Mouse (Mus musculus) adrenal gland, adult 8-10 months (tissue): Measurements from ENCODE around the gene Gm5269. TPM values are rescaled to one million over a fixed set of nuclear protein-coding genes. Genes with fewer than 3 reads are reported as not detected.

Experiments used
- DNase-seq: peaks from one replicate; pipeline ENCODE4 v3.0.0; 2022
- total RNA-seq, 4 experiments: library from RNA; stranded (reverse); gene quantifications; 2 replicates each; pipeline ENCODE4 v1.2.4; 2022

The Gm5269 gene
- total RNA-seq, 4 experiments from 2014 or later = not detected

GRCm38 (mm10) chr1:45877463-45877862 is 12.6 kb downstream of the Gm5269 start:
- DNase-seq = no peak

- no peak for DNase-seq
Observed at GRCm38 (mm10) chr1:45876450-45877198, 13.4 kb downstream of the Gm5269 start.

- no peak for DNase-seq
Observed at GRCm38 (mm10) chr1:45875640-45876039, 14.4 kb downstream of the Gm5269 start.

GRCm38 (mm10) chr1:45873250-45873649 is 16.8 kb downstream of the Gm5269 start:
- no peak for DNase-seq

- DNase-seq = no peak
Observed at GRCm38 (mm10) chr1:45868479-45869137, 21.5 kb downstream of the Gm5269 start.

DNA sequence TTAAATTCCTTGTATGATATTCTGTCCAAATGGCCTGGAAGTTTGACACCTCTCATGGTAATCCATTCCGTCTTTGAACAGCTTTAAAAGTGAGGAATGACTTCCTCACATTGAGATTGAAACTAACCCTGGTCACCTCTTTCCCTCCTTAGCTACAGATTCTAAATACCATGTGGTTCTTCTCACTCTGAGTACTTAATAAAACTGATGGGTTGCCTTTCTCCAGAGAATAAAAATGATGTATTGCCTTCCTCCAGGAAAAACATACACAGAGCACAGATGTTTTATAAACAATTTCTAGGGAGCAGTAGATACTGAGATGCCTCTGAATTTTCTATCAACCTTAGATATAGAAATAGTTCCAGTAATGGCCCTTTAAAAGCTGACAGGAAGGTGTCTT is 22.0 kb downstream of the Gm5269 start:
- DNase-seq = no peak

DNA sequence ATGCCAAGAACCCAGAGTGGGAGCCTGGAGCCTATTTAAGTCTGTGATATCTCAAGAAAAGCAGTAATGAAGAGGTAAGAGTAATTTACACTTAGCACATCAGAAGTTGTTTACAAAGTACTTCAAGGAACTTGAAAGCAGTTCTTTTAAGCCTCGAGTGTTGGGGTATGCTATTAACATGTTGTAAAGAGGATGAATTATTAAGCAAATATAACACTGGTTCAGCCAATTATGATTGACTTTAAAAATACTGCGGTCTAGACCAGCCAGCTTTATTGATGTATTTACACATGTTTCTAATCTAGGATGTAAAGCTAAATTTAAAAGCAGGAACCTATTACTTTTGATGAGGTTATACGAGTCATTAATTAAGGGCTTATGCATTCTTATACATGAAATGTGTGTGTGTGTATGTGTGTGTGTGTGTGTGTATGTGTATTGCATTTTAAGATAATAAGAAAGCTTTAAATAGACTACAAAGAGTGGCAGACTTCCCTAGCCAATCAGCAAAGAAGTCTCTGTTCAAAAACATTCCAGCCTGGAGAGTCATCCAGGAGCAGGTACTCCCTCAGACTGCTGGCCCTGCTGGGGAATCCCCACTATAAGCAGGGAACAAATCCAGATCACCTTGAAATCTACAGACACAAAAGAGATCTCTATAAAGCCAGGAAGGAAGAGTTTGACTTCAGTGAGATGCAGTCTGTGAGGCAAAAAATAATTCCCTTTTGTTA is 23.6 kb downstream of the Gm5269 start:
- DNase-seq = no peak

DNA sequence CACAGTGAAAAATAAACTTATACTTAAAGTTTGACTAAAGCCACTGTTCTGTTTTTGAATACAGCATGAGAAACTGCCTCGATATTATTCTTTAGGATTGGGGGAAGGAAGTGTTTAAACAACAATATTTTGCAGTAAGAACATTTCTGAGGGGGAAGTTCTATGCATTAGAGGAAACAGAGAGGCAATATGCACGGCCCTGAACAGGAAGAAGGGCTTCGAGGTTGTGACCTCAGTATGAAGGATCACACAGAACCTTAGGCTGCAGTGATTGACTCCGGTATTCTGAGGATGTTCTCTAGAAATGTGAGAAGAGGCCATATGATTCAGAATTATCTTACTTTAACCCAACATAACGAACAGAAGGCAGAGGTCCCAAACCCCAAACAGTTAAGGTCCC is 24.3 kb downstream of the Gm5269 start:
- DNase-seq = no peak

- no peak for DNase-seq
Observed at GRCm38 (mm10) chr1:45865316-45865715, 24.8 kb downstream of the Gm5269 start.

- no peak for DNase-seq
Observed at GRCm38 (mm10) chr1:45864564-45865014, 25.5 kb downstream of the Gm5269 start.

- no peak for DNase-seq
Observed at GRCm38 (mm10) chr1:45863641-45864040, 26.4 kb downstream of the Gm5269 start.

GRCm38 (mm10) chr1:45861162-45861561 is 28.9 kb downstream of the Gm5269 start:
- DNase-seq = no peak

DNA sequence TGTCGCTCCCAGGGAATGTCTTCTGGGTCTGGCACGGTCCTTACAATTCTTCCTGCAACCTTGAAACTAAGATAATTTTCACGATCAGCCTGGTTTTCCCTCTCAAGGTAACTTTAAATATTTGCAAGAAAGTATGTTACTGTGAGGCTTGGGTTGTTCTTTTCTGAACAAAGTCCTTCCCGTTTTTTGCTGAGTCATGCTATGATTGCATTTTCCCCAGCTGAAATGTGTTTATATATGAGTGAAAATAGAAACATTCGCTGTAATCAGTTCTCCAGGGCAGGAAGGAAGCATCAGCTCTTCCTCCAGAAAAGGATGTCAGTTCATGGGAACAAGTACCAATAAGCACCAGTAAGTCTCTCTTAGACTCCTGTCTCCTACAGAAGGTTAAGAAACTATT is 29.7 kb downstream of the Gm5269 start:
- no peak for DNase-seq

- DNase-seq = no peak
Observed at GRCm38 (mm10) chr1:45858038-45858437, 32.0 kb downstream of the Gm5269 start.

GRCm38 (mm10) chr1:45845466-45845865 is 44.6 kb downstream of the Gm5269 start:
- no peak for DNase-seq

Other genes with a start within 250 kb of the Gm5269 start
- 10 to 100 TPM; 41.5 to 52.6 (median 46.2) TPM for gene Wdr75, start 95.1 kb downstream of the Gm5269 start, total RNA-seq
- 10 to 100 TPM; 11.2 to 26.8 (median 16.0) TPM for gene Slc40a1, start 36.2 kb upstream of the Gm5269 start, total RNA-seq
- 1 to 10 TPM; 3.2 to 8.7 (median 6.3) TPM for gene Dnah7b, start 176.0 kb upstream of the Gm5269 start, total RNA-seq